Mouse (Mus musculus): ENCODE data around the gene Tmem95.

DNA sequence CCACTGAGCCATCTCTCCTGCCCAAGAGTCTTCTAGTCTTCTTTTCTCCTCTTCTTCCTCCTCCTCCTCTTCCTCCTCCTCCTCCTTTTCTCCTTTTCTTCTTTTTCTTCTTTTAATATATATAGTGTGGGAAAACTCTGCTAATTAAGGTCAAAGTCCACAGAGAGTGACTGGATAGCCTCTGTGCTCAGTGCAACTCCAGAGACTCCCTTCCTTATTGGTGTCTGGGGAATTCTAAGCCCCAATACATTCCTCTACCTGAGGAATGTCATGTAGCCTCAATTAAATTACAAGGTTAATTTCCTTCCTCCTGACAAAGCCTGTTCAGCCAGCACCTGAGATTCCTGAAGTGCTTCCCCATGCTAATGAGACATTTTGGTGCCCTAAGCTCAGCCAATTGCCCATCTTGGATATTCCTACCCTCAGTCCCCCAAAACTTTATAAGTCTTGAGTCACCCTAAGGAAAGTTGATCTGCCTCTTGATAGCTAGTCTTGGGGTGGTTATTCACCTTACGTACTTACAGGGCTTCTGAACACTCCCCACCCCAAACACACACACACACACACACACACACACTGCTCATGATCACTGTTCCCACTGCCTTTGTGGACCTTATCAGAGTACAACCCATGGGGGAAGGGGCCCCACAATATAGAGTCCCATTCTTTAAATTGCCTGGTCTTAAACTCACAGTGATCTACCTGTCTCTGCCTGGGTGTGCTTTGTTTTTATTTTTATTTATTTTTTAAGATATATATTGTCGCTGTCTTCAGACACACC is 7.3 kb downstream of the Tmem95 start:
- TF ChIP-seq CTCF (IDR thresholded peaks at IDR 0.05; ENCODE audit: borderline replicate concordance, insufficient read depth, low read length): no peak
- no peak for TF ChIP-seq POLR2A (IDR thresholded peaks at IDR 0.05; ENCODE audit: low read depth, low read length)

Data from embryonic fibroblast, embryonic 13.5 days (primary cell).